Mouse (Mus musculus) liver, embryonic 14.5 days (tissue): ENCODE results near the gene Iqch.

Source experiments
- CTCF ChIP-seq: IDR thresholded peaks from 2 replicates; pipeline ENCODE4 v1.5.1; 2016; ENCODE audit warnings: antibody characterized with exemption, low read depth, control low read depth
- EP300 ChIP-seq: IDR thresholded peaks from 2 replicates; pipeline ENCODE4 v1.6.1; 2016; ENCODE audit warnings: antibody characterized with exemption, low read depth

DNA sequence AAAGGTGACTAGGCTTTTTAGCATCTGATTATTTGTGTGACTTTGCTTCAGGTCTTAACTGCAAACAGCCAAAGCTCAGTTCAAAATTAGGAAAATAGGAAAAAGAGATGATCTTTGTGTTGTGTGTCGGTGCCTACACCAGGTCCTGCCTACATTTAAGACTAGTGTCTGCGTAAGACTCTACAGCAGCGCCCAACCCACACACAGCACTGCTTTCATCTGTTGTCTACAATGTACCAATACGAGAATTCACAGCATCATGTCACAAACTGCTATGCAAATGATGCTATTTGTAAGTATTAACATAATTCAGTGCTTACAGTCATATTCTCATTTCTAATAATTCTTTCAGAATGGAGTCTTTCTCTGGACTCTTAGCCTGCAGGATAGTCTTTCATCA, 108.5 kb downstream of the Iqch start:
- TF ChIP-seq CTCF (no peak), EP300 (no peak)
